Mouse (Mus musculus): ENCODE results near the gene Itpkb. TPM values are rescaled to one million over a fixed set of nuclear protein-coding genes. Genes with fewer than 3 reads are reported as not detected.

Itpkb gene
- polyA plus RNA-seq, 1 experiment from 2014 or later, result 3.7 TPM

DNA sequence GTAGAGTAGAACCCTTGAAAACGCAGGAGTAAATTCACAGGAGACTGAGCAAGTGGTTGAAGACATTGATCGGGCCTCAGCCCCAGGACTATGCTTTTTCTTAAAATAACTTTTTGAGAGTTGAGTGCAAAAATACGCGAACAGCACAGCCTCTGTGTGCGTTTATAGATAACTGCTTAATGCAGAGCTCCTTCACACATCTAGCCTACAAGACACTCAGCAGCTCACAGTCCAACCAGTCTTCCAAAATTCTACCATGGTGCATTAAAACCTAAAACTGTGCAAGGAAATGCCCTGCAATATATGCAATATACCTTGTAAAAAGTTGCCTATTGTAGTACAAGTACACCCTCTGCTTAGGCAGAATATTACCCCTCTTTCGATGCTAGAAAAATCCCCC lies 579 bp upstream of the Itpkb start:
- no peak for ATAC-seq (ENCODE audit: low FRiP score, low TSS enrichment)
- H3K36me3 ChIP-seq (ENCODE audit: control insufficient read depth, insufficient read depth, low read length), result no peaks in the 10 kb centered on the region; the same call in 1 of the 2 replicates
- H3K27ac ChIP-seq (replicated peaks), result peak overlapping the region; percentile 75
- H3K4me2 ChIP-seq (replicated peaks; ENCODE audit: low read depth), result peak overlapping the region; percentile 44
- peak overlapping the region; percentile 12; the same call in 1 of the 2 replicates for H3K4me3 ChIP-seq (ENCODE audit: low read depth, low read length)
- peaks cover 8% of the 10 kb centered on the region; the same call in 1 of the 2 replicates for H3K4me1 ChIP-seq (replicated peaks; ENCODE audit: control insufficient read depth, insufficient read depth)
- DNase-seq (ENCODE audit: low spot score), result no peak
- 3% methylated on average over 6 of the region's 6 CpGs for WGBS
- no peaks in the 10 kb centered on the region for H3K27me3 ChIP-seq (ENCODE audit: control insufficient read depth, insufficient read depth, low read length)
- H3K9ac ChIP-seq (ENCODE audit: low read length), result no peak overlapping the region
- TF ChIP-seq CTCF (IDR thresholded peaks at IDR 0.05; ENCODE audit: low read depth) (no peak), EP300 (optimal IDR thresholded peaks at IDR 0.05) (no peak)
- no peaks in the 10 kb centered on the region for H3K9me3 ChIP-seq (ENCODE audit: control insufficient read depth, low read length)

DNA sequence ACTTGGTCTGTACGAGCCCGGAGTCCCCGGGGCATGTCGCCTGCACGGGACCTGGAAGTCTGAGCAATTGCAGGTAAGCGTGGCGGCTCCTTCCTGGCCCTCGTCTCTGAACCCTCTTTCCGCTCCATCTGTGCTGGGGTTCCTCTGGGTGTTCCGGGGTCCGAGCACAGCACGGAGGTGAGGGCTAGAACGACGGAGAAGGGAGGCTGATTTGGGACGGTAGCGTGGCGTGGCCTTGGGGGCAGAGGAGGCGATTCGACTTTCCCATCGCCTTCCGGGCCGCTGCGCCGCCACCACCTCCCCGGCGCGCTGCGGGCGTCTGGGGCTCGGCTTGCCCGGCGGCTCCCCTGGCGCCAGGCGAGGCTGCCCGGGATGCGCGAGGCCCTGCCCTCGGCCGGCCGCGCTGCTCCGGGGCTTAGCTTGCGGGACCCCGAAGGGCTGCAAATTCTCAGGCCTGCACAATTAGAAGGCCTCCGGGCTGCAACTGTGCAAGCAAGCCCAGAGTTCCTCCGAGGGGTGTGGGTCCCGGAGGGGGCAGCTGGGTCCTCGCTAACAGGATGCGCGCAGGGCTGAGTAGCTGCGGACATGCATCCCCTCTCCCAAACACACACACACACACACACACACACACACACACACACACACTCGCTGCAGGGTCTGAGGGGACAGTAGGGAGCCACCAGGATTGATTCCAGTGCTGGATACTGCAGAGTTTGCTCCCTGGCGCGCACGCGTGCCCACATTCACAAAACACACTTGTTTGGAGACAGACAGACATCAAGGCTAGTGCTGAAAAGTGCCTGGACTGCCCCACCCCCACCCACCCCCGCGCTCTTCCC lies 641 bp downstream of the Itpkb start:
- Histone ChIP-seq H3K4me1 (replicated peaks; ENCODE audit: control insufficient read depth, insufficient read depth) (peaks cover 8% of the 10 kb centered on the region; the same call in 1 of the 2 replicates), H3K9me3 (ENCODE audit: control insufficient read depth, low read length) (no peaks in the 10 kb centered on the region), H3K27ac (replicated peaks) (peak overlapping the region; percentile 92), H3K4me3 (ENCODE audit: low read depth, low read length) (peak overlapping the region; percentile 66), H3K36me3 (ENCODE audit: control insufficient read depth, insufficient read depth, low read length) (no peaks in the 10 kb centered on the region; the same call in 1 of the 2 replicates), H3K27me3 (ENCODE audit: control insufficient read depth, insufficient read depth, low read length) (no peaks in the 10 kb centered on the region), H3K9ac (ENCODE audit: low read length) (peak overlapping the region; percentile 85), H3K4me2 (replicated peaks; ENCODE audit: low read depth) (peak overlapping the region; percentile 90)
- peak; percentile 48 for DNase-seq (ENCODE audit: low spot score)
- no peak for TF ChIP-seq EP300 (optimal IDR thresholded peaks at IDR 0.05)
- no peak for TF ChIP-seq CTCF (IDR thresholded peaks at IDR 0.05; ENCODE audit: low read depth)
- ATAC-seq (ENCODE audit: low FRiP score, low TSS enrichment), result peak; percentile 45
- under 1% methylated on average over 49 of the region's 58 CpGs for WGBS

DNA sequence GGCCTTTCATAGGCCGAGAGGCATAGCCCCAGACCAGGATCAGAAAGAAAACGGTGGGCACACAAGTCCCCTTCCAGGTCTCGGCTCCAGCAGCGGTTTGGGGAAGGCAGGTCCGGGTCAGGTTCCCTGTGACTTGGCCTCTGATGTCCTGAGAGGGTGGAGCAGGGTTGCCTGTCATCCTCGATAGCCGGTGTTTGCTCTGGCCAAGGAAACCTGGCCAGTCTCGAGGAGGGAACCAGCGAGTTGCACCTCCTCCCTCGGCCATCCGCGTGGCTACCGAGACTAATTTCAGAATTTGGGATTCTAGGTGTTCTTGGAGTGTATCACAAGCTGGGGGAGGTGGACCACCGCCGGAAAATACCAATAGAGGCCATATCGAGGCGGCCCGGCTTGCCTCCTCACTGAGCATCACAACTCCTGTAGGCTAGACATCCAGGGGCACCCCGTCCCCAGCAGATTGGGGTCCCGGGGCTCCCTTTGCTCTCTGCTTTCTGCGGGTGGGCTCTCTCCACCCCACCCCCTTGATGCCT lies 1.3 kb downstream of the Itpkb start:
- H3K4me1 ChIP-seq (replicated peaks; ENCODE audit: control insufficient read depth, insufficient read depth), result peaks cover 8% of the 10 kb centered on the region; the same call in 1 of the 2 replicates
- H3K27me3 ChIP-seq (ENCODE audit: control insufficient read depth, insufficient read depth, low read length), result no peaks in the 10 kb centered on the region
- ATAC-seq (ENCODE audit: low FRiP score, low TSS enrichment), result no peak; the same call in 1 of the 2 replicates
- no peak for DNase-seq (ENCODE audit: low spot score)
- TF ChIP-seq EP300 (optimal IDR thresholded peaks at IDR 0.05), result no peak
- no peak for TF ChIP-seq CTCF (IDR thresholded peaks at IDR 0.05; ENCODE audit: low read depth)
- peak overlapping the region; percentile 92 for H3K27ac ChIP-seq (replicated peaks)
- H3K9ac ChIP-seq (ENCODE audit: low read length), result peak overlapping the region; percentile 85
- WGBS, result 2% methylated on average over 21 of the region's 21 CpGs
- H3K9me3 ChIP-seq (ENCODE audit: control insufficient read depth, low read length), result no peaks in the 10 kb centered on the region
- H3K4me2 ChIP-seq (replicated peaks; ENCODE audit: low read depth), result peak overlapping the region; percentile 90
- H3K36me3 ChIP-seq (ENCODE audit: control insufficient read depth, insufficient read depth, low read length), result no peaks in the 10 kb centered on the region; the same call in 1 of the 2 replicates
- H3K4me3 ChIP-seq (ENCODE audit: low read depth, low read length), result peak overlapping the region; percentile 66

DNA sequence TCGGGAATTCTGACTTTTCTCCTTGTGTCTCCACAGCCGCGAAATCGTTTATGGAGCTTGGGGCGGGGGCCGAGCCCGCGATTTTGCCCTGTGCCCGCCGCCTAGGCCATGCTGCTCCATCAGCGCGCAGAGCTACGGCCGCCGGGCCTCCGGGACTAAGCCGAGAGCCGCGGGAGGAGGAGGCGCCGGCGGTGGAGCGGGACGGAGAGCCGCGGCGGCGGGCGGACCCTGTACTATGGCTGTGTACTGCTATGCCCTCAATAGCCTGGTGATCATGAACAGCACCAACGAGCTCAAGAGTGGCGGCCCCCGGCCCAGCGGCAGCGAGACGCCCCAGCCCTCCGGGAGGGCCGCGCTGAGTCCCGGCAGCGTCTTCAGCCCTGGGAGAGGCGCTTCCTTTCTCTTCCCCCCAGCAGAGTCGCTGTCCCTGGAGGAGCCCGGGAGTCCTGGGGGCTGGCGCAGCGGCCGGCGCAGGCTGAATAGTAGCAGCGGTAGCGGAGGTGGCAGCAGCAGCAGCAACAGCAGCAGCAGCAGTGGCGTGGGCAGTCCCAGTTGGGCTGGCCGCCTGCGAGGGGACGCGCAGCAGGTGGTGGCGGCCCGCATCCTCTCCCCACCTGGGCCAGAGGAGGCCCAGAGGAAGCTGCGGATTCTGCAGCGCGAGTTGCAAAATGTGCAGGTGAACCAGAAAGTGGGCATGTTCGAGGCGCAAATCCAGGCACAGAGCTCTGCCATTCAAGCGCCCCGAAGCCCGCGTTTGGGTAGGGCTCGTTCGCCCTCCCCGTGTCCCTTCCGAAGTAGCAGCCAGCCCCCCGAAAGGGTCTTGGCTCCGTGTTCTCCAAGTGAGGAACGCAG lies 2.0 kb downstream of the Itpkb start:
- ATAC-seq (ENCODE audit: low FRiP score, low TSS enrichment) (no peak), DNase-seq (ENCODE audit: low spot score) (peak; percentile 32)
- no peaks in the 10 kb centered on the region for H3K9me3 ChIP-seq (ENCODE audit: control insufficient read depth, low read length)
- H3K4me3 ChIP-seq (ENCODE audit: low read depth, low read length), result peak overlapping the region; percentile 66
- H3K36me3 ChIP-seq (ENCODE audit: control insufficient read depth, insufficient read depth, low read length), result no peaks in the 10 kb centered on the region; the same call in 1 of the 2 replicates
- WGBS, result 8% methylated on average over 70 of the region's 72 CpGs
- peak overlapping the region; percentile 90 for H3K4me2 ChIP-seq (replicated peaks; ENCODE audit: low read depth)
- H3K4me1 ChIP-seq (replicated peaks; ENCODE audit: control insufficient read depth, insufficient read depth), result peaks cover 8% of the 10 kb centered on the region; the same call in 1 of the 2 replicates
- H3K9ac ChIP-seq (ENCODE audit: low read length), result peak overlapping the region; percentile 85
- H3K27me3 ChIP-seq (ENCODE audit: control insufficient read depth, insufficient read depth, low read length), result no peaks in the 10 kb centered on the region
- H3K27ac ChIP-seq (replicated peaks), result peak overlapping the region; percentile 58; the same call in 1 of the 2 replicates
- TF ChIP-seq EP300 (optimal IDR thresholded peaks at IDR 0.05) (no peak), CTCF (IDR thresholded peaks at IDR 0.05; ENCODE audit: low read depth) (no peak)

DNA sequence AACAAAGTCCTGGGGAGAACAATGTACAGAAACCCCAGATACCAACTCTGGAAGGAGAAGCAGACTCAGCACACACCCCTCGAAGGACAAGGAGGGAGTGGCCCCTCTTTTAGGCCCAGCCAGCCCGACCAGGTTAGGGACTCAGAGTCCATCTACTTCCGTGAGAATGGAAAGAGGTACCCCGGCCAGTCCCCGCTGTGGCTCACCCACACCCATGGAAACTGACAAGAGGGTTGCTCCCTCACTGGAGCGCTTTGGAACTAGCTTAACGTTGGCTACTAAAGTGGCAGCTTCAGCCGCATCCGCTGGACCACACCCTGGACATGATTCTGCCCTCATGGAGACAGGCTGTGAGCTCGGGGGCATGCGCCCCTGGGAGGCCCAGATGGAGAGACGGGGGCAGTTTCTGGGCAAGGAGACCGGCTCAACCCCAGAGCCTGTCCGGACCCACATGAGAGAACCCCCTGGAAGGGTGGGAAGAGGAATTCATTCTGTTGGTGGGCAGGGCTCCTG lies 2.7 kb downstream of the Itpkb start:
- no peak for TF ChIP-seq CTCF (IDR thresholded peaks at IDR 0.05; ENCODE audit: low read depth)
- H3K9me3 ChIP-seq (ENCODE audit: control insufficient read depth, low read length), result no peaks in the 10 kb centered on the region
- peaks cover 8% of the 10 kb centered on the region; the same call in 1 of the 2 replicates for H3K4me1 ChIP-seq (replicated peaks; ENCODE audit: control insufficient read depth, insufficient read depth)
- H3K4me3 ChIP-seq (ENCODE audit: low read depth, low read length), result peak overlapping the region; percentile 66
- no peak overlapping the region; the same call in 1 of the 2 replicates for H3K9ac ChIP-seq (ENCODE audit: low read length)
- no peak for DNase-seq (ENCODE audit: low spot score)
- no peaks in the 10 kb centered on the region for H3K27me3 ChIP-seq (ENCODE audit: control insufficient read depth, insufficient read depth, low read length)
- no peaks in the 10 kb centered on the region; the same call in 1 of the 2 replicates for H3K36me3 ChIP-seq (ENCODE audit: control insufficient read depth, insufficient read depth, low read length)
- no peak for ATAC-seq (ENCODE audit: low FRiP score, low TSS enrichment)
- H3K27ac ChIP-seq (replicated peaks), result no peak overlapping the region
- WGBS, result 56% methylated on average over 14 of the region's 14 CpGs
- peak overlapping the region; percentile 90 for H3K4me2 ChIP-seq (replicated peaks; ENCODE audit: low read depth)
